Mouse (Mus musculus) spleen, postnatal 4 days (tissue): ENCODE results near the gene Olfr46.
"Not testable (repeated sequence)": the region's sequence is repeated elsewhere in the genome, so short reads cannot be mapped to it uniquely, and the experiment has no call there.

Experiments
- DNase-seq, 2 experiments: peaks; one replicate each; pipeline ENCODE4 v3.0.0; 2022; ENCODE audit warnings: low spot score in 2 of 2

Gene Olfr46

GRCm38 (mm10) chr7:140600969-140601368 lies at the start of gene Olfr46:
Gene Olfr46, plus strand, starts transcription at chr7:140601269.
- not testable (repeated sequence) for DNase-seq

GRCm38 (mm10) chr7:140567586-140567985 lies 33.5 kb upstream of the Olfr46 start, which contains the start of gene Olfr538:
Gene Olfr538, plus strand, starts transcription at chr7:140567886.
- DNase-seq = no peak

- not testable (repeated sequence) for DNase-seq
Observed at GRCm38 (mm10) chr7:140628670-140629069, 27.6 kb downstream of the Olfr46 start, which contains the start of gene Olfr61. Gene Olfr61, plus strand, starts transcription at chr7:140628970.

- no peak for DNase-seq
Observed at GRCm38 (mm10) chr7:140630559-140630958, 29.5 kb downstream of the Olfr46 start.

- no peak for DNase-seq
Observed at GRCm38 (mm10) chr7:140646152-140646551, 45.1 kb downstream of the Olfr46 start, which contains the start of gene Olfr53. Gene Olfr53, plus strand, starts transcription at chr7:140646452.

- no peak for DNase-seq
Observed at GRCm38 (mm10) chr7:140659630-140660029, 58.6 kb downstream of the Olfr46 start, which contains the start of gene Olfr539. Gene Olfr539, plus strand, starts transcription at chr7:140659930.
